Mouse (Mus musculus): ENCODE results near the gene Mmp14.
A peak's percentile ranks its signal among the peaks of the same experiment; 100 is the strongest.

Gene Mmp14

DNA sequence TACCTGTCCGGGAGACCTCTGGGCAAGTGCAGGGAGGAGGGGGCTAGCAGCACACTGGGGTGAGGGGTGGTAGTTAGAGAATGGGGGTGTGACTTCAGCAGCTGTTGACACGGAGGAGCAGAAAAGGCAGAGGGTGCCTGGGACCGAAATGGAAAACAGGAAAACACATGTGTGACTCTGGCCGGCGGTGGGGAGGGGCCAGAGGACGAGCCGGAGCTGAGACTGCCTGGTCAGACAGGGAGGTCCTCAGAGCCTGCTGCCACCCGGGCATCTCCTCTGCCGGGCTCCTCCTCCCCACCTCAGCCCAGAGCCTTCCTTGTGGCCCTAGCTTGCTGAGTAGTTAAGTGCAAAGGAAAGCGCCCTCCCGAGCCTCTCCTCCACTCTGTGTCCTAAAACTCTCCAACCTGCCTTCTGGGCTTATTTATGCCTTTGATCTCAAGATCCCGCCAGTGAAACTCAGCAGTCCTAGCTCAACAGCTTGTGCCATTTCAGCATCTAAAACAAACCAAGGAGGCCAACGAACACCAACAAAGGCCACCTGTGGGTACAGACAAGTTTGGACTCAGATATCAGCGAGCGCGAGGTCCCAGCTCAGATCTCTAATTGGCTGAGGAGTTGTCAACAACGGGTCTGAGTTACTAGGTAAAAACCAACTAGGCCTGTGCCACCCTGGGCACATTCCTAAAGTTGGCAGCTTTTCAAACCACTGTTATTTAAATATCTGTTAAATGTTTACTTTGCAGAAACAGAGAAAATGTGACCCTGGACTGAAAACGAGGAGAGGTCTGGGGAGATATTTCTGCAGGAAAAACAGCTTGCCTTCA is 17.3 kb upstream of the Mmp14 start:
- DNase-seq (ENCODE audit: extremely low read depth, low read depth): no peak

DNA sequence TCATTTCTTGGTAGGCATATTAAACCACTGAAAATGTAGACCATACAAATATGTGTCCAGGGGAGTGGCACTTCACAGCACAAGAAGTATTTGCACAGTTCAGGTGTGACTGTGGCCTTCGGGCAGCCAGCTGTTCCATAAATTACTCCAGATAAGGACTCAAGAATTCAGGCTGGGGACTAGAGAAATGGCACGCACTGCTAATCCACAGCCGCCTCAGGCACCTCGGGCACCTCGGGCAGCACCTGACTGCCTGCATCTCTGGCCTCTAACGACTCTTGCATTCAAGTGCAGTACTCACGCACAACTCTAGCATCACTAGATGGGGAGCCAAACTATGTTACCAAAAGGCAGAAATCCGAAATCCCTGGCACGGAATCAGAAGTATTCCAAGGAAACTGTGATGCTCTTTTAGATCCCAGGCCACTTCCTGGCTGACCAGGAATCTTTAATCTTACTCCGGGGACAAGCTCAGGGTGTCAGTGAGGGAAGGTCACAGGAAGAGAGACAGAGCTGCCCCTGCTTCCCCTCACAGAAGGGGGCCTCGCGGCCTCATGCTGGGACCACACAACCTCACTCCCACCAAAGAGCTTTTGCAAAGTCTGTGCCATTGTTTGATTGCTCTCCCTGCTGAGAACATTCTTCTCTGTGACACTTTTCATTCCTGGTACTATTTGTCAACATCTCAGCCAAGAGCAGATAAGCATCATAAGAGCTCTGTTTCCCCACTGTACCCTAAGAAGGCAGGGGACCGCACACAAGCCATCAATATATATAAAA is 16.0 kb upstream of the Mmp14 start:
- DNase-seq (ENCODE audit: extremely low read depth, low read depth): no peak

DNA sequence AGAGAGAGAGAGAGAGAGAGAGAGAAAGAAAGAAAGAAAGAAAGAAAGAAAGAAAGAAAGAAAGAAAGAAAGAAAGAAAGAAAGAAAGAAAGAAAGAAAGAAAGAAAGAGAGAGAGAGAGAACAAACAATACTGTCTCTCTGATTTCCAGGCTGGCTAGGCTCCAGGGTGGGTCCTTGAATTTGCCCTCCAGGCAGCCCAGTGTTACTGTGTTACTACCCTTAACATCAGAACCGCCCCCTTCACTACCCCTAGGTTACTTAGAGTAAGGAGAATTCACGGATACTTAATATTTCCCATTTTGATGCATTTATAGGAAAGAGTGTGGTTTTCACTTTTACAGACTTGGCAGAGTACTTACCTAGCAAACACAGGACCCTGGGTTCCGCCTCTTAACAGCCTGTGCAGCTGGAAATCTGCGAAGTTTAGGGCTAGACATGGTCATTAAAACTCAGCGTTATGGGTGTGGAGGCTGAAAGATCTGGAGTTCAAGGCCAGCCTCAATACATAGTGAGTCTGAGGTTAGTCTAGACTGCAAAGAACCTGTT is 15.1 kb upstream of the Mmp14 start:
- DNase-seq (ENCODE audit: extremely low read depth, low read depth): no peak

DNA sequence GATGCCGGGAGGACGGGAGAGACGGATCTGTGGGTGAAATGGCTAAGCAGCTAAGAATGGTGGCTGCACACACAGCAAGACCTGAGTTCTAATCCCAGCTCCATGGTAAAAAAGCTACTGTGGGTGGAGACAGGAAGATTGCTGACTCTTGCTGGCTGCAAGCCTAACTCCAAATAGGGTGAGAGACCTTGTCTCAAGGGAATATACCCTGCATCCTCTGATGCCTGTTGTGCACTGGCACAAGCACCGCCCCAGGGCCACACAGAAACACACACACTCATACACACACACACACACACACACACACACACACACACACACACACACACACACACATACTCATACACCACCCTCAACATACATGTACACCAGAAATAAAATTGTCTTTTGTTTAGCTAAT is 14.6 kb upstream of the Mmp14 start:
- peak; percentile 46 for DNase-seq (ENCODE audit: extremely low read depth, low read depth)

DNA sequence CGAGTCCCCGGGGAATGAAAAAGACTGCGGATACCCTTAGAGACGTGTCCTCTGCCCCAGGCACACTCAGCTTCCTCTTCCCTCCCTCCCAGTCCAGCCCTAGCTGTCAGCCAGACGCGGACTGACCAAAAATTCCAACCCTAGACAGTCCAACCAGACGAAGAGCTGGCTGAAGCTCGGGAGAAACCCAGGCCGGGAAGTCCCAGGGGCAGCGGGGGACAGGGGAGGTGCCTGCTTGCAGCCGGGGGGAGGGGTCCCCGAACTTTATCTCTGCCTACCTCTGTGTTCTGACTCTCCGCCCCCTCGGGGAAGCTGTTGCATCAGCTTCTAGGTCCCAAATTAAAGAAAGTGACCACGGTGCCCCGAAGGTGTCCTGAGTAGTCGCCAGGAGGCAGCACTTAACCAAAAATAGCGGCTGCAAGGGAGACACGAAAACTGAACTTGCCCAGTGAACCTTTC is 13.8 kb upstream of the Mmp14 start, which contains the start of gene Slc7a7:
Gene Slc7a7, minus strand, starts transcription at position 158 of the 459 bp plus-strand sequence.
- peak; percentile 88 for DNase-seq (ENCODE audit: extremely low read depth, low read depth)

DNA sequence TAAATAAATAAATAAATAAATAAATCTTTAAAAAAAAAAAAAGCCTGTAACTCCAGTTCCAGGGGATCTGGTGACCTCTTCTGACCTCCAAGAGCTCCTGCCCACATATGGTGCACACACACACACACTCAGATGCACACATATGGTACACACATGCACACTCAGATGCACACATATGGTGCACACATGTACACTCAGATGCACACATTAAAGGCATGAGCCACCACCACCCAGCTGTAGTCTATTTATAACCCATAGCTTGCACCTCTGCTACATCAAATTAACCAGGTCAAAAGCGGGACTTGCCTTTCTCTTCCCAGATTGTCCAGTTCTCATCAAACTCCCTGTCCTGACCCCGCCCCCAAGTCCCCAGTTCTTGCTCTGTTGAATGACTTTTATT is 10.4 kb upstream of the Mmp14 start:
- no peak for DNase-seq (ENCODE audit: extremely low read depth, low read depth)

DNA sequence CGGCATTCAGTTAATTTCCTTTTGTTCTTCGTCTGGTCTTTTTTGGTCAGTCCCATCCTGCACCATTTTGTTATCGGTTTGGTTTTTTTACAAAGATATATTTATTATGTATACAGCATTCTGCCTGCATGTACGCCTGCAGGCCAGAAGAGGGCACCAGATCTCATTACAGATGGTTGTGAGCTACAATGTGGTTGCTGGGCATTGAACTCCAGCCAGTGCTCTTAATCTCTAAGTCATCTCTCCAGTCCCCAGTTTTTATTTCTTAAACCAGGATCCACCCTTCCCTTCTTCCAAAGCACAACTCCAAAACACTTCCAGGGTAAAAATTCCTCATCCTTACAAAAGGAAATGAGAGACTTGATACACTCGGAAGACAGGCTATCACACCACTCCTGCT is 8.0 kb upstream of the Mmp14 start:
- DNase-seq (ENCODE audit: extremely low read depth, low read depth): peak; percentile 60

DNA sequence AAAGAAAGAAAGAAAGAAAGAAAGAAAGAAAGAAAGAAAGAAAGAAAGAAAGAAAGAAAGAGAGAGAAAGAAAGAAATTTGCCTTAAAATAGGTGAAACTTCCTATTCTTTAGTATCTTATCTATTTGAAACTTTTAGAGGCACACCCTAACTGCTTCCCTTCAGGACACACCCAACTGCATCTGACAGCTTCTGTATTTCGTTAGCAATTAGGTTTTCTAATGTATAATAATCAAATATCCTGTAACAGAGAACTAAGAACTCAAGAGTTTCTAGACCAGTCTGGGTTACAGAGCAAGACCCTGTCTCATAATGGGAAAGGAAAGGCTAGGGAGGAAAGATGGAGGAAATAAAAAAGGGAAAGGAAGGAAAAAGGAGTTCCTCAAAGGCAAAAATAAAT is 6.8 kb upstream of the Mmp14 start:
- peak; percentile 74 for DNase-seq (ENCODE audit: extremely low read depth, low read depth)

DNA sequence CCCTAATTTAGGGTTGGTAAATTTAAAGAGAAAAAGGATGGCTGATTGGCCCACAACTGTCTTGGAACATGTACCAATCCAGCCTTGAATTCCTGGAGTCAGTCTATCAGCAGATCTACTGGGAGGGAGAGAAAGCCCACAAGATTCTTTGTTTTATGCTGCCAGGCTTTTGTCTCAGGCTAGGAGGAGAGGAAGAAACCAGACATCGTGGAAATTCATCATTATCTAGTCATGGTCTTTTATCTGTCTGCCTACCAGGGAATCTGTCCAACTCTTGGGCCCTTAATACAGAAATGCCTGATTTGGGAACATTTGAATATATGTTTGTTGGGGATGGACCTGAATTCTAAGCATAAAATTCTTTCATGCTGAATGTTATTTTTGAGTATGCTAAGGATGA is 5.9 kb upstream of the Mmp14 start:
- DNase-seq (ENCODE audit: extremely low read depth, low read depth): peak; percentile 21

DNA sequence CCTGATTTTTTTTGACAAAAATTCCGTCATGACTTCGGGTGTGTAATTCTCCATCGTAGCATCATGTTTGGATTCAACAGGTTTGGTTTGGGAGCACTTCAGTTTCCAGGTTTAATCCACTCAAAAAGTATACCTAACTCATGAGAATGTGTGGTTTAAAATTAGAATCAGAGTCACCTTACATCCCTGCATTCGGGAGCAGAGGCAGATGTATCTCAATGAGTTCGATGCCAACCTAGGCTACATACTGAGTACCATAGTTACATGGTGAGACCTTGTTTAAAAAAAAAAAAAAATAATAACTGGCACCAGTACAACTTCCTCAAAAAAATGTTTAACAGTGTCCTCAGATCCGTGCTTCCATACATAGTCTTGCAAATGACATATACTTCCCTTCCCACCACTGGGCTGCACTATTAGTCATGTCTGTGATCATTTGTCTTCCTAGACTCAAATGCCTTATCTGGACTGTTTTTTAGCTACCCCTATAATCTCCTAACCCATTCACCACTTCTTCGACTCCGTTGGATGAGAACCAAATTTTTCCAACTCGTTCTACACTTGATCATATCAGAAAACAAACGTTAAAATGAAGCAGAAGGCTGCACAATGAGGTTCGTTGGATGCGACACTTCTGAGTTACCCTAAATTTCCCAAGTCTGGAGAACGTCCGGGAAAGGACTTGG is 5.3 kb upstream of the Mmp14 start:
- DNase-seq (ENCODE audit: extremely low read depth, low read depth): peak; percentile 89

DNA sequence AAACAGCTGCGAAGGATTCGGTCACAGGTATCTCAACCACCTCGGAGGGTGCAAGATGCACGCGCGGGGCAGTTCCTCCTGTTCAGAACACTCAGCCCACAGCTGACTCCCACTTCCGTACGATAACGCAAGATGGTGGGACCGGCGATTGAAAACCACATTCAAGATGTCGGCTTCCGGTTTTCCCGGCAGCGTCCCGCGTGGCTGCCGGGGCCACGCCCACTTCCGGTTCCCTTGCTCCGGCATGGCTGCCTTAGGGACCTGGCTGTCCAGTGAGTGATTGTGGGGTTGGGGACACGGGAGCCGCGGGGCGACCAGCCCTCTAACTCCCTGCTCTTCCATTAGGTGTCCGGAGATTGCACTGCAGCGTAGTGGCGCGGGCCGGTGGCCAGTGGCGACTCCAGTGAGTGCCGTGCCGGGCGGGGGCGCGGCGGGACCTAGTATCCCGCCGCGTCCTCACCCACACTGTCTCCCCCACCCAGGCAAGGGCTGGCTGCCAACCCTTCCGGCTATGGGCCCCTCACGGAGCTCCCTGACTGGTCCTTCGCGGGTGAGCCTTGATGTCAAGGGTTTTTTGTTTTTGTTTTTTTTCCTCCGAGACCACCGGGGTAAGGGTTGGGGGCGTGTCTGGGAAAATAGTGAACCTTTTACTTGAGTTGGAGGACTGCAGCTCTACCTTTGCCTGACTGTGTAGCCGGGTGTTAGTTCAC is 4.6 kb upstream of the Mmp14 start, which contains the start of gene Mrpl52:
Gene Mrpl52, plus strand, starts transcription at position 221 of the 710 bp plus-strand sequence.
- DNase-seq (ENCODE audit: extremely low read depth, low read depth): peak; percentile 94

DNA sequence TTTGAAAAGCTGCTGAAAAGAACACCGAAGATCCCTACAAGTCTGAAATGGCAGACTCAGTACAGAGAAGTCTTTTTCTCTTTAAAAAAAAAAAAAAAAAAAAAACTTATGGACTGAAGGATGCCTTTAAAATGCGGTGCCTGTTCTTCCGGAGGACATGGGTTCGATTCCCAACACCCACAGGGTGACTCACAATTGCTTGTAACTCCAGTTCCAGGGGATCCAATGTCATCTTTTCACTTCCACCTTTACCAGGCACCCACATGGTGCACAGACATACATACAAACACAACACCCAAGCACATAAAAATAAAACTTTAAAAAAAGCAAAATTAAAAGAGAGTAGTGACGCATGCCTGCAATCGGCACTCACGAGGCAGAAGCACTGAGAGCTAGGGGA is 3.7 kb upstream of the Mmp14 start:
- DNase-seq (ENCODE audit: extremely low read depth, low read depth): no peak

DNA sequence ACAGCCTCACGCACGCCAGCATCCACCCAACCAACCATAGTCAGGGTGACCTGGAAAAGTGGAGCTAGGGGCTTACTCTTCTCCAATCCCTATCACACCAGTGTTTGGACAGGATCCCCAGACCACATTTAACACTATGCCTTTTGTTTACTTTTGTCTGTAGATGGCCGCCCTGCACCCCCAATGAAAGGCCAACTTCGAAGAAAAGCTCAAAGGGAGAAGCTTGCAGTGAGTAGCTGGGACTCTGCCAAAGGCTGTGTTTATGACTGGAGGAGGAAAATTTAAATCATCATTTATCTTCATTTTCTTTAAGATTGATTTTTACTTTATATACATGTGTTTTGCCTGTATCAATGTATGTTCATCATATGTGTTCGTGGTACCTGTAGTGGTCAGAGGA is 3.0 kb upstream of the Mmp14 start:
- DNase-seq (ENCODE audit: extremely low read depth, low read depth): no peak

DNA sequence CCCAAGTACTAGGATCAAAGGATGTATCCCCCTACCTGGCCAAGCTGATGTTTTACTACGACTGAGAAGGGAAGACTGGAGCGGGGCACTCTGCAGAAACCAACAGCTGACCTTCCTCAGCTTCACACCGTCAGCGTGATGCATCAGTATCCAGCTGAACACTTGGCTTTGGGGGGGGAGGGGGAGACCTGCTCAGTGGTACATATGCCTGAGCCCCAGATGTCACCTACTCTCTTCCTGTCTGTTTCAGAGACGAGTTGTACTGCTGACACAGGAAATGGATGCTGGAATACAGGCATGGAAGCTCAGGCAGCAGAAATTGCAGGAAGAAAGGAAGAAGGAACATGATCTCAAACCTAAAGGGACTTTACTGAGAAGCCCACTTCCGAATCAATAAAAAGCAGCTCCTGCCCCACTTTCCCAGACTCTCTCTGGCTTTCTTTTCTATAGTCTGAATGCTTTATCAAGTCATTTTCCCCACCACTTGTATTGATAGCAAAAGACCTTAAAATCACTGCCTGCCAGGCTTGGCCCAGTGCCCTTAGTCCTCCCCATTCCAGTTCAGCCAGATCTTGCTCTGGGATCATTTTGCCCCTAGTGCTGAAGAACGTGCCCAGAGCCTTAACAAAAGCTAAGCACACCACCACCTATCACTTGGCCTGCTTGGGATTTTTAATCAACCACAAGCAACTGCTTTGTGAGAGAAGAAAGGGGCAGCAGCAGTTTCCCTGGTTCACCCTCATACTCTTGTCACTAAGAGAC is 1.9 kb upstream of the Mmp14 start:
- no peak for DNase-seq (ENCODE audit: extremely low read depth, low read depth)

DNA sequence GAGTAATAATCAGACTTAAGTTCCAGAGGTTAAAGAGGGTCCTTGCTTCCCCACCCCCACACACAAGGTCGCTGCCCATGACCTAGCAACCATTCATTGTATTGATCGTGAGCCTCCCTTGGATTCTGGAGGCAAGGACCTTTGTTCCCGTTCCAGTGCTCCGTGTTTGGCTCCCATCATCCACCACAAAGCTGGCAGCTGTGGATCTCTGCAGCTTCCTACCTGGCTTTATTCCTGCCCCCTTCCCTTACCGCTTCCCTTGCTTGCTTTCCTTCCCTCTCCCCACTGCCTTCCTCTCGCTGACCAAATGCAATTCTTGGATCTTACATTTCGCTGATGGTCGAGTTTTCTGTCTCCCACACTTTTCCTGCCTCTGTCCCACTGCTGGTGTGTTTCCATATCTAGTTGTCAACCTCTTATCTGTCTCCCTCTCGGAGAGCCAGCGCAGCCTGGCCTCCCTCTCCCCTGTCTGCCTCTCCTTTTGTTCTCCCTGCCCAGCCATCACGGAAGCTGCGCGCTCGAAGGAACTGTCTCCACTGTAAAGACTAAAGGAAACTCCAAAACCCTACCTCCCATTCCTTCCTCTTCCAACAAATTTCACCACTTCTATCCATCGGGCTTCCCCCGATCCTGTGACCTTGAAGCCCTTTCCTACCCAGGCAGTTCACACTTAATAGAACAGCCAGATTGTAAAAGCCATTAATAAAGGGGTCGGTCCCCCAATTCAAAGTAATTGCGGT is 836 bp upstream of the Mmp14 start:
- DNase-seq (ENCODE audit: extremely low read depth, low read depth): no peak

DNA sequence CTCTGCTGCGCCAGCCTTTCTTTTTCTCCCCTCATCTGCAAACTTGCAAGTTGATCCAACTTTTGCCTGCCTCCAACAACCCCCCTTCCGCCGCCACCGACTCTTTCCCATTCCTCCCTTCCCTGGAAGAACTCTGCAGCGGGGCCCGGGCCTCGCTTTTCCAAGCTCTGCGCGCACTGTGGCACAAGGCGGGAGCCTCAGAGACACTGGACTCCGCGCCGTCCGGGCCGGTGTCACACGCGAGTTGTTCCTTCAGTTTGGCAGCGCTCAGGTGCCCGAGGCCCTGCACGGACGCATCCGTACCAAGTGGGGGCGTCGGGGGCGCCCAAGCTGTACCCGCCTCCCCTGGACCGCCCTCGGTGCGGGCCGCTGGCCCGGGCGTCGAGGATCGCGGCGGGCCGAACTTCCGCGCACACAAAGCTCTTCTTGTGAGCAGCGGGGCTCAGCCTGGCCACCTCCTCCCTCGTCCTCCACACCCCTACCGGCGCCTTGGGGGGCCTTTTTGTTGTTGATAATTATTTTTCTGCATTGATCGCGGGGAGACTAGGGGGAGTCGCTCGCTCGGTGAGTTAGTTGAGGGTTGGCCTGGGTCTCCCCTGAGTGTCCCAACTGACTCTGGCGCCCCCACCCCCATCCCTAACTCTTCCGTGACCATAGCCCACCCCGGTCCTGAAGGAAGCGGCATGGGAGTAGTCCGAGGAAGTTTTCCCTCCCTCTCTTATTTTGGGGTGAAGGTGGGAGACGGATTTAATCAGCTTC is 845 bp downstream of the Mmp14 start:
- no peak for DNase-seq (ENCODE audit: extremely low read depth, low read depth)

DNA sequence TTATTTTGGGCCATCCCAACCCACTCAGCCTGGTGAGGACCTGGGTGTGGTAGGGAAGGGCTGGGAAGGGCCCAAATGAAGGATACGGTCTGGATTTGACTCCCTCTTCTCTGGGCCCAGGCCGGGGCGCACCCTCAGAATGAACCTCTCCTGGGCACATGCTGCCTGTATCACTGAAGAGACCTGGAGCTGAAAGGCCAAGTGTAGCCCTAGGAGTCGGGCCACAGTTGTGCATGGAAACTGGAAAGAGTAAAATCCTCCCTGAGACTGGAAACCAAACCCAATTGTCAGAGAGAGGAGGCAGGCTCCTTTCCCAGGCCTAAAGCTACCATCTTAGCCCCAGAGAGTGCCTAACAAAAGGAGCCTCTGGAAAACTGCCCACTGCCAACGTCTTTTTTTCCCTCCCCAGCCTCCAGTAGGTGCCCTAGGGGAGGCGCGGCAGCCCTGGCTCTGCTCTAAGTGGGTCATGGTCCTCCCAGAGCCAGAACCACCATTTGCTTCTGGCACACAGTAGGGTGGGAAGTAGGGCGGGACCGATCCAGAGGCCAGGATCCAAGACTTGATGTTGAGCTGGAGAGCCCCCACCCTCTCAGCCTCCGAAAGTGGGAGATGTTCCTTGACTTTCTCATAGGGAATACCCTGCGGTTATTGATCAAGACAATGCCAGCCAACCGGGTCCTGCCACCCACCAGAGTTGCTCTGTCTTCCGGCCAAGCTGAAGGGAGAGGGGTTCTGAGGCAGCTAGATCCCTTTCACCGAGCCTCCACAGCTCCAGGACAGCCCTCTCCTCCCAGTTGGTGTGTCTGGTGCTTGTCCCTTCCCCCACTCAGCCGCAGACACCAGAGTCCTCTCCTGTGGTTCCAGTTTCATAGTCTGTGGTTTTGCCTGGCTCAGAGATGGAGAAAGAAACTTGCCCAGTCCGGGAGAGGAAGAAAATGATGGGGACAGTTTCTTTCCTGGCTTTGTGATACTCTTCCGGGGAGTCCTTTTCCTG is 1.7 kb downstream of the Mmp14 start:
- DNase-seq (ENCODE audit: extremely low read depth, low read depth): no peak
